ENCODE assay signal across 22 mouse cellular contexts in genomic region chr10:13943706-13944105, GRCm38 (mm10). TPM values are rescaled to one million over a fixed set of nuclear protein-coding genes. Genes with fewer than 3 reads are reported as not detected.
DNase-seq lines count a peak whose midpoint lies in the region; ATAC-seq and TF ChIP-seq lines count a peak whose summit lies in the region.
"Had no signal": no experiment of that assay in that cellular context is flagged by ENCODE, and none has a peak within 500 bp of the region (broad histone marks: within the 10 kb centered on the region; RNA-seq: fewer than 3 reads in every experiment).

No protein-coding gene starts in this region.

- H3K27me3 ChIP-seq in lung, embryonic 14.5 days (ENCODE audit: insufficient read depth, low read length) = no peaks in the 10 kb centered on the region
- H3K27me3 ChIP-seq in lung, embryonic 16.5 days (ENCODE audit: control insufficient read depth, insufficient read depth, low read depth, low read length) = no peaks in the 10 kb centered on the region
- H3K27me3 ChIP-seq in embryonic facial prominence, embryonic 10.5 days (replicated peaks; ENCODE audit: low read depth, poor library complexity, severe bottlenecking) = no peaks in the 10 kb centered on the region
- H3K27me3 ChIP-seq: forebrain, embryonic 13.5 days; hindbrain, embryonic 13.5 days; limb, embryonic 13.5 days; neural tube, embryonic 12.5 days had no signal

- DNase-seq in cerebellum, postnatal 10 days = peak; percentile 8 to 14
- no peak for DNase-seq in cerebellum, postnatal 4 days (ENCODE audit: low spot score in 2 of 2)
- DNase-seq in lung, embryonic 14.5 days = peak; percentile 82
- DNase-seq in lung, adult 2 months = no peak
- peak; percentile 5 for DNase-seq in retina, postnatal 1 day
- DNase-seq in embryonic facial prominence, embryonic 10.5 days (ENCODE audit: low spot score) = no peak
- no peak for DNase-seq in thymus, adult 18-20 months
- DNase-seq: adrenal gland, postnatal 10 days; cerebellum, adult 18-20 months; gastrocnemius, postnatal 25 days; heart, postnatal 14 days; right cerebral cortex, postnatal 25 days; thymus, postnatal 36 days had no signal

- H3K36me3 ChIP-seq in lung, embryonic 14.5 days (ENCODE audit: insufficient read depth) = no peaks in the 10 kb centered on the region
- no peaks in the 10 kb centered on the region for H3K36me3 ChIP-seq in lung, embryonic 16.5 days (ENCODE audit: control insufficient read depth, insufficient read depth, low read length)
- H3K36me3 ChIP-seq in embryonic facial prominence, embryonic 10.5 days (replicated peaks) = no peaks in the 10 kb centered on the region
- H3K36me3 ChIP-seq: hindbrain, embryonic 13.5 days; limb, embryonic 13.5 days; neural tube, embryonic 12.5 days had no signal

- no peaks in the 10 kb centered on the region for H3K9me3 ChIP-seq in lung, embryonic 14.5 days (ENCODE audit: low read depth, low read length)
- H3K9me3 ChIP-seq in lung, embryonic 16.5 days (ENCODE audit: control insufficient read depth, low read length) = no peaks in the 10 kb centered on the region
- H3K9me3 ChIP-seq in embryonic facial prominence, embryonic 10.5 days = no peaks in the 10 kb centered on the region
- H3K9me3 ChIP-seq: forebrain, embryonic 13.5 days; hindbrain, embryonic 13.5 days; limb, embryonic 13.5 days; megakaryocyte, embryonic 14.5 days; neural tube, embryonic 12.5 days had no signal

- no peak overlapping the region for H3K4me2 ChIP-seq in lung, embryonic 14.5 days
- no peak overlapping the region for H3K4me2 ChIP-seq in lung, embryonic 16.5 days (ENCODE audit: low read depth, low read length)
- H3K4me2 ChIP-seq: forebrain, embryonic 13.5 days; heart, embryonic 11.5 days; hindbrain, embryonic 13.5 days; limb, embryonic 13.5 days; neural tube, embryonic 12.5 days had no signal

- no peak for TF ChIP-seq CTCF in lung, embryonic 14.5 days (IDR thresholded peaks at IDR 0.05; ENCODE audit: low read depth)
- TF ChIP-seq CTCF in lung, adult 2 months (IDR thresholded peaks at IDR 0.05; ENCODE audit: insufficient read depth, low read length) = no peak

- no peaks in the 10 kb centered on the region for H3K4me1 ChIP-seq in lung, embryonic 14.5 days (ENCODE audit: insufficient read depth)
- H3K4me1 ChIP-seq in lung, adult 2 months (ENCODE audit: control insufficient read depth, insufficient read depth, low read length) = no peaks in the 10 kb centered on the region
- H3K4me1 ChIP-seq in lung, embryonic 16.5 days (replicated peaks; ENCODE audit: control insufficient read depth, insufficient read depth, low read length) = peaks cover 3% of the 10 kb centered on the region; the same call in 1 of the 2 replicates
- H3K4me1 ChIP-seq in embryonic facial prominence, embryonic 10.5 days = no peaks in the 10 kb centered on the region
- H3K4me1 ChIP-seq: forebrain, embryonic 13.5 days; hindbrain, embryonic 13.5 days; limb, embryonic 13.5 days; megakaryocyte, embryonic 14.5 days; neural tube, embryonic 12.5 days had no signal

- peak; percentile 80 for ATAC-seq in lung, embryonic 14.5 days (ENCODE audit: insufficient read depth)
- peak; percentile 92 for ATAC-seq in lung, embryonic 16.5 days (ENCODE audit: low read depth)
- ATAC-seq: forebrain, embryonic 13.5 days had no signal

- no peak overlapping the region for H3K4me3 ChIP-seq in lung, embryonic 14.5 days (ENCODE audit: low read depth, low read length)
- H3K4me3 ChIP-seq in lung, adult 2 months (replicated peaks; ENCODE audit: extremely low read depth, low read depth, low read length) = no peak overlapping the region
- no peak overlapping the region for H3K4me3 ChIP-seq in lung, embryonic 16.5 days (ENCODE audit: low read length)
- H3K4me3 ChIP-seq in embryonic facial prominence, embryonic 10.5 days = no peak overlapping the region
- H3K4me3 ChIP-seq: forebrain, embryonic 13.5 days; hindbrain, embryonic 13.5 days; left cerebral cortex, adult 2 months; limb, embryonic 13.5 days; megakaryocyte, embryonic 14.5 days; neural tube, embryonic 12.5 days had no signal

- H3K27ac ChIP-seq in lung, embryonic 14.5 days (ENCODE audit: low read depth) = no peak overlapping the region
- no peak overlapping the region for H3K27ac ChIP-seq in lung, embryonic 16.5 days (ENCODE audit: low read length)
- H3K27ac ChIP-seq in embryonic facial prominence, embryonic 10.5 days (replicated peaks) = no peak overlapping the region
- H3K27ac ChIP-seq: forebrain, embryonic 13.5 days; hindbrain, embryonic 13.5 days; left cerebral cortex, adult 2 months; limb, embryonic 13.5 days; liver, embryonic 14.5 days; neural tube, embryonic 12.5 days had no signal

- H3K9ac ChIP-seq in lung, embryonic 14.5 days = no peak overlapping the region
- no peak overlapping the region for H3K9ac ChIP-seq in lung, embryonic 16.5 days (ENCODE audit: low read length)
- H3K9ac ChIP-seq: forebrain, embryonic 13.5 days; hindbrain, embryonic 13.5 days; limb, embryonic 13.5 days; liver, embryonic 14.5 days; neural tube, embryonic 12.5 days had no signal

- WGBS in lung, embryonic 14.5 days = 26% methylated on average over 3 of the region's 3 CpGs
- WGBS in lung, adult 2 months = 37% methylated on average over 3 of the region's 3 CpGs
- 28% methylated on average over 3 of the region's 3 CpGs for WGBS in lung, embryonic 16.5 days
- 58% methylated on average over 3 of the region's 3 CpGs for WGBS in embryonic facial prominence, embryonic 10.5 days

- TF ChIP-seq POLR2A in lung, adult 2 months (IDR thresholded peaks at IDR 0.05; ENCODE audit: borderline replicate concordance, extremely low read depth, low read depth, low read length) = no peak

RNA-seq across cellular contexts. Expression of gene Hivep2, which starts 22.2 kb away (rescaled TPM):
- polyA plus RNA-seq in lung, embryonic 14.5 days (2014; fragmentation: Nextera tagmentation; extraction: Ambion mirVana) = 5.1 and 5.3 TPM in 2 replicates
- 7.9 and 11.0 TPM in 2 replicates for polyA plus RNA-seq in lung, adult 2 months (2012; rRNA removed)
- 4.7 and 5.6 TPM in 2 replicates for polyA plus RNA-seq in lung, embryonic 16.5 days (2015; fragmentation: Nextera tagmentation; extraction: Ambion mirVana)
- polyA plus RNA-seq in embryonic facial prominence, embryonic 10.5 days (2016; fragmentation: Nextera tagmentation; extraction: Ambion mirVana) = 1.7 and 1.9 TPM in 2 replicates

Comparison
In these comparisons a context has a peak if more than half of its experiments do, and no peak if none do; other contexts are left out.
1. DNase-seq: peak in cerebellum, postnatal 10 days (2 of 2), lung, embryonic 14.5 days (single experiment) and retina, postnatal 1 day (single experiment); none in cerebellum, postnatal 4 days (0 of 2), lung, adult 2 months (single experiment), embryonic facial prominence, embryonic 10.5 days (single experiment) and thymus, adult 18-20 months (0 of 2).